Mouse (Mus musculus) forebrain, embryonic 12.5 days (tissue): ENCODE data around the gene Fat3. TPM values are rescaled to one million over a fixed set of nuclear protein-coding genes. Genes with fewer than 3 reads are reported as not detected.
A peak's percentile ranks its signal among the peaks of the same experiment; 100 is the strongest.

Source experiments
- ATAC-seq: fragments of 200-750 bp; cut with Nextera tagmentation; 2 replicates; pipeline ENCODE4 v1.8.0; 2017; ENCODE audit warnings: moderate TSS enrichment; ENCODE audit not compliant: low FRiP score
- H3K27ac ChIP-seq: fragments of 300-500 bp; sonication (generic); 2 replicates; pipeline ENCODE4 v1.5.1; 2016; ENCODE audit warnings: mild to moderate bottlenecking
- H3K27me3 ChIP-seq: fragments of 300-500 bp; sonication (generic); 2 replicates; pipeline ENCODE4 v1.6.1; 2016; ENCODE audit warnings: mild to moderate bottlenecking
- H3K36me3 ChIP-seq: fragments of 300-500 bp; sonication (generic); replicated peaks from 2 replicates; pipeline ENCODE4 v1.6.1; 2016; ENCODE audit warnings: mild to moderate bottlenecking
- H3K4me1 ChIP-seq: fragments of 300-500 bp; sonication (generic); 2 replicates; pipeline ENCODE4 v1.6.1; 2016
- H3K4me2 ChIP-seq: fragments of 300-500 bp; sonication (generic); 2 replicates; pipeline ENCODE4 v1.6.1; 2016; ENCODE audit warnings: mild to moderate bottlenecking, moderate library complexity
- H3K4me3 ChIP-seq: fragments of 300-500 bp; sonication (generic); replicated peaks from 2 replicates; pipeline ENCODE4 v1.5.1; 2016; ENCODE audit warnings: mild to moderate bottlenecking
- H3K9ac ChIP-seq: fragments of 300-500 bp; sonication (generic); 2 replicates; pipeline ENCODE4 v1.6.1; 2016; ENCODE audit warnings: mild to moderate bottlenecking
- H3K9me3 ChIP-seq: fragments of 300-500 bp; sonication (generic); 2 replicates; pipeline ENCODE4 v1.6.1; 2016
- WGBS: fragments of 180-500 bp; shearing (Covaris S2); methylation state at CpG from one replicate; pipeline ENCODE4 v1.1.7; 2016; 5-methylcytosine and 5-hydroxymethylcytosine counted together
- polyA plus RNA-seq: library from polyadenylated mRNA; unstranded; fragments of >200 nt; fragmentation: Nextera tagmentation; extraction: Ambion mirVana; gene quantifications from 2 replicates; pipeline ENCODE4 v1.2.1, GENCODE M21; 2016

The Fat3 gene
- polyA plus RNA-seq, 1 experiment from 2014 or later: 13.0 TPM

- Histone ChIP-seq H3K4me3 (no peak overlapping the region), H3K4me2 (no peak overlapping the region), H3K4me1 (peaks cover 17% of the 10 kb centered on the region), H3K27me3 (no peaks in the 10 kb centered on the region), H3K9me3 (no peaks in the 10 kb centered on the region), H3K36me3 (no peaks in the 10 kb centered on the region), H3K9ac (no peak overlapping the region), H3K27ac (0 out of 2 replicates have a peak overlapping the region, but pooled peaks have one; percentile 11)
- WGBS: 51% methylated on average over 2 of the region's 2 CpGs
- peak; percentile 44; the same call in 1 of the 2 replicates for ATAC-seq
Observed at GRCm38 (mm10) chr9:16304949-16305348, 196.1 kb downstream of the Fat3 start.

- Histone ChIP-seq H3K4me3 (no peak overlapping the region), H3K4me2 (no peak overlapping the region), H3K9ac (no peak overlapping the region), H3K27me3 (no peaks in the 10 kb centered on the region), H3K36me3 (no peaks in the 10 kb centered on the region), H3K9me3 (no peaks in the 10 kb centered on the region), H3K27ac (no peak overlapping the region), H3K4me1 (peaks cover 17% of the 10 kb centered on the region)
- 84% methylated on average over 3 of the region's 3 CpGs for WGBS
- no peak for ATAC-seq
Observed at GRCm38 (mm10) chr9:16302484-16302883, 198.6 kb downstream of the Fat3 start.

GRCm38 (mm10) chr9:16297935-16298334 lies 203.2 kb downstream of the Fat3 start:
- H3K4me1 ChIP-seq: peaks cover 21% of the 10 kb centered on the region
- WGBS: 81% methylated on average over 3 of the region's 3 CpGs
- no peaks in the 10 kb centered on the region for H3K27me3 ChIP-seq
- H3K36me3 ChIP-seq: no peaks in the 10 kb centered on the region
- no peak overlapping the region for H3K27ac ChIP-seq
- no peak overlapping the region for H3K4me2 ChIP-seq
- H3K9ac ChIP-seq: no peak overlapping the region
- no peaks in the 10 kb centered on the region for H3K9me3 ChIP-seq
- ATAC-seq: no peak
- H3K4me3 ChIP-seq: no peak overlapping the region

- Histone ChIP-seq H3K4me1 (peaks cover 29% of the 10 kb centered on the region), H3K4me3 (no peak overlapping the region), H3K9ac (no peak overlapping the region), H3K36me3 (no peaks in the 10 kb centered on the region), H3K9me3 (no peaks in the 10 kb centered on the region), H3K27ac (peak overlapping the region; percentile 43), H3K4me2 (no peak overlapping the region), H3K27me3 (no peaks in the 10 kb centered on the region)
- peak; percentile 60 for ATAC-seq
- 37% methylated on average over 6 of the region's 6 CpGs for WGBS
Observed at GRCm38 (mm10) chr9:16293928-16294806, 206.9 kb downstream of the Fat3 start.

GRCm38 (mm10) chr9:16292492-16292891 lies 208.6 kb downstream of the Fat3 start:
- Histone ChIP-seq H3K4me1 (peaks cover 29% of the 10 kb centered on the region), H3K9ac (no peak overlapping the region), H3K4me2 (no peak overlapping the region), H3K9me3 (no peaks in the 10 kb centered on the region), H3K36me3 (no peaks in the 10 kb centered on the region), H3K4me3 (no peak overlapping the region), H3K27me3 (no peaks in the 10 kb centered on the region), H3K27ac (no peak overlapping the region)
- ATAC-seq: no peak
- WGBS: 92% methylated on average over 2 of the region's 2 CpGs

GRCm38 (mm10) chr9:16290911-16291310 lies 210.2 kb downstream of the Fat3 start:
- Histone ChIP-seq H3K4me2 (no peak overlapping the region), H3K27ac (no peak overlapping the region), H3K4me1 (peaks cover 29% of the 10 kb centered on the region), H3K9ac (no peak overlapping the region), H3K36me3 (no peaks in the 10 kb centered on the region), H3K4me3 (no peak overlapping the region), H3K9me3 (no peaks in the 10 kb centered on the region), H3K27me3 (no peaks in the 10 kb centered on the region)
- ATAC-seq: no peak
- 92% methylated on average over 2 of the region's 2 CpGs for WGBS

- Histone ChIP-seq H3K9ac (no peak overlapping the region), H3K4me3 (no peak overlapping the region), H3K27me3 (no peaks in the 10 kb centered on the region), H3K36me3 (no peaks in the 10 kb centered on the region), H3K9me3 (no peaks in the 10 kb centered on the region), H3K4me1 (no peaks in the 10 kb centered on the region), H3K27ac (no peak overlapping the region), H3K4me2 (no peak overlapping the region)
- 84% methylated on average over 1 of the region's 1 CpGs for WGBS
- ATAC-seq: no peak
Observed at GRCm38 (mm10) chr9:16283033-16283432, 218.1 kb downstream of the Fat3 start.

GRCm38 (mm10) chr9:16282291-16282804 lies 218.7 kb downstream of the Fat3 start:
- Histone ChIP-seq H3K27me3 (no peaks in the 10 kb centered on the region), H3K4me3 (no peak overlapping the region), H3K4me1 (no peaks in the 10 kb centered on the region), H3K36me3 (no peaks in the 10 kb centered on the region), H3K27ac (no peak overlapping the region), H3K9ac (no peak overlapping the region), H3K9me3 (no peaks in the 10 kb centered on the region), H3K4me2 (no peak overlapping the region)
- no peak for ATAC-seq

- no peaks in the 10 kb centered on the region for H3K36me3 ChIP-seq
- no peak for ATAC-seq
- WGBS: 60% methylated on average over 2 of the region's 2 CpGs
- no peak overlapping the region for H3K9ac ChIP-seq
- no peak overlapping the region for H3K4me2 ChIP-seq
- no peak overlapping the region for H3K4me3 ChIP-seq
- no peaks in the 10 kb centered on the region for H3K9me3 ChIP-seq
- no peak overlapping the region for H3K27ac ChIP-seq
- no peaks in the 10 kb centered on the region for H3K4me1 ChIP-seq
- no peaks in the 10 kb centered on the region for H3K27me3 ChIP-seq
Observed at GRCm38 (mm10) chr9:16275589-16275988, 225.5 kb downstream of the Fat3 start.

- Histone ChIP-seq H3K4me1 (no peaks in the 10 kb centered on the region), H3K27me3 (no peaks in the 10 kb centered on the region), H3K36me3 (no peaks in the 10 kb centered on the region), H3K9ac (no peak overlapping the region), H3K9me3 (no peaks in the 10 kb centered on the region), H3K4me2 (no peak overlapping the region), H3K4me3 (no peak overlapping the region), H3K27ac (no peak overlapping the region)
- ATAC-seq: no peak
- WGBS: 86% methylated on average over 4 of the region's 4 CpGs
Observed at GRCm38 (mm10) chr9:16274130-16274529, 227.0 kb downstream of the Fat3 start.

- H3K9me3 ChIP-seq: no peaks in the 10 kb centered on the region
- H3K4me3 ChIP-seq: no peak overlapping the region
- no peaks in the 10 kb centered on the region for H3K27me3 ChIP-seq
- no peak overlapping the region for H3K9ac ChIP-seq
- no peak overlapping the region for H3K4me2 ChIP-seq
- no peak overlapping the region for H3K27ac ChIP-seq
- H3K36me3 ChIP-seq: no peaks in the 10 kb centered on the region
- no peaks in the 10 kb centered on the region for H3K4me1 ChIP-seq
- no peak for ATAC-seq
- 87% methylated on average over 1 of the region's 1 CpGs for WGBS
Observed at GRCm38 (mm10) chr9:16272810-16273209, 228.3 kb downstream of the Fat3 start.

- no peak overlapping the region for H3K27ac ChIP-seq
- H3K36me3 ChIP-seq: no peaks in the 10 kb centered on the region
- no peaks in the 10 kb centered on the region for H3K27me3 ChIP-seq
- H3K4me1 ChIP-seq: no peaks in the 10 kb centered on the region
- no peak overlapping the region for H3K9ac ChIP-seq
- no peak overlapping the region for H3K4me2 ChIP-seq
- no peaks in the 10 kb centered on the region for H3K9me3 ChIP-seq
- ATAC-seq: no peak
- H3K4me3 ChIP-seq: no peak overlapping the region
Observed at GRCm38 (mm10) chr9:16270768-16271114, 230.3 kb downstream of the Fat3 start.
